Mouse (Mus musculus): ENCODE results near the gene Lyst. TPM values are rescaled to one million over a fixed set of nuclear protein-coding genes. Genes with fewer than 3 reads are reported as not detected.

Gene Lyst
- total and polyA plus RNA-seq, 3 experiments: 2.0 to 6.8 (median 6.7) TPM

GRCm38 (mm10) chr13:13575106-13575505, 15.1 kb upstream of the Lyst start:
- H3K9ac ChIP-seq (ENCODE audit: low read depth, low read length): no peak overlapping the region
- intact Hi-C loops (cut with DNase I): loop anchor here (5.0 kb wide), 1 partner anchor 58 kb away; no protein-coding TSS in a partner anchor
- H3K4me1 ChIP-seq (ENCODE audit: control insufficient read depth, insufficient read depth, low read length): peaks cover 11% of the 10 kb centered on the region
- WGBS: 88% methylated on average over 8 of the region's 8 CpGs
- H3K27me3 ChIP-seq (ENCODE audit: control insufficient read depth, insufficient read depth, low read length): no peaks in the 10 kb centered on the region
- H3K79me2 ChIP-seq (replicated peaks; ENCODE audit: control insufficient read depth, insufficient read depth, low read length): no peaks in the 10 kb centered on the region
- TF ChIP-seq POLR2A (IDR thresholded peaks at IDR 0.05; ENCODE audit: insufficient read depth, low read depth, low read length) (no peak), CTCF (IDR thresholded peaks at IDR 0.05) (no peak), EP300 (IDR thresholded peaks at IDR 0.05; ENCODE audit: insufficient read depth, low read depth, low read length) (no peak)
- DNase-seq: no peak
- no peaks in the 10 kb centered on the region for H3K36me3 ChIP-seq (ENCODE audit: control insufficient read depth, insufficient read depth, low read length)
- no peak overlapping the region for H3K4me3 ChIP-seq
- H3K27ac ChIP-seq: no peak overlapping the region

DNA sequence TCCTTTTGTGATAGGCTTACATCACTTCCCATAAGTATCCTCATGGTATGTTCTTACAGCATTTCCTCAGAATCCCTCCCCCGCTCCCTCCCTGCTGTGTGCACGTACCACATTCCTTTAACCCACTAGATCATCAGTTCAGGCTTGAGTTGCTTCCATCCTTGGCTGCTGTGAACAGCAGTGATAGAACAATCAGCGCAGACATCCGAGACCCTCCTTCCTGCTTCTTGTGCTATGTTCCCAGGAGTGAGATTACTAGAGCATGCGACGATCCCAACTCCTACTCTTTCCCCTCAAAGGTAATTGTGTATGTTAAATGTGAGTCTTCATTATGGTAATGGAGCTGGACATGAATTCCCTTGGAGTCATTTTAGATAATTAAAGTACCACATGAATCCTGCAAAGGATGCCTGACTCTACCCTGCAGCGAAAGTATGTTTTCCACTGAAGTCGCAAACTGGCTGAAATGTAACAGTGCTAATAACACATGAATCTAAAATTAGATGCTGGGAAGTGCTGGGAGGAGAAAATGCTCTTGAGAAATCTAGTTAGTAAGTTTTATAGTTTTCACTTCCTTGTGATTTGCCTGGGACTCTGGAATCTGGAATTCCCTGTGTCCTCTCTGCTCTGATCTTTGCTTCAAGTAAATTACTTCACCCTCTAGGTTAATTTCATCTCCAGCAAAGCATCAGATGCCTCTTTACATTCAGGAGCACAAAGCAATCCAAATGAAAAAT, 13.6 kb upstream of the Lyst start:
- intact Hi-C loops (cut with DNase I): loop anchor here (5.0 kb wide), 1 partner anchor 59 kb away; no protein-coding TSS in a partner anchor
- Histone ChIP-seq H3K9ac (ENCODE audit: low read depth, low read length) (no peak overlapping the region), H3K4me3 (no peak overlapping the region), H3K79me2 (replicated peaks; ENCODE audit: control insufficient read depth, insufficient read depth, low read length) (no peaks in the 10 kb centered on the region), H3K27me3 (ENCODE audit: control insufficient read depth, insufficient read depth, low read length) (no peaks in the 10 kb centered on the region), H3K27ac (peak overlapping the region; percentile 11; the same call in 1 of the 2 replicates), H3K36me3 (ENCODE audit: control insufficient read depth, insufficient read depth, low read length) (no peaks in the 10 kb centered on the region), H3K4me1 (ENCODE audit: control insufficient read depth, insufficient read depth, low read length) (peaks cover 11% of the 10 kb centered on the region)
- DNase-seq: no peak
- 22% methylated on average over 8 of the region's 8 CpGs for WGBS
- no peak for TF ChIP-seq EP300 (IDR thresholded peaks at IDR 0.05; ENCODE audit: insufficient read depth, low read depth, low read length)
- TF ChIP-seq CTCF (IDR thresholded peaks at IDR 0.05): no peak
- TF ChIP-seq POLR2A (IDR thresholded peaks at IDR 0.05; ENCODE audit: insufficient read depth, low read depth, low read length): no peak

- H3K27ac ChIP-seq: no peak overlapping the region
- WGBS: 67% methylated on average over 4 of the region's 4 CpGs
Observed at GRCm38 (mm10) chr13:13581988-13582387, 8.2 kb upstream of the Lyst start.

DNA sequence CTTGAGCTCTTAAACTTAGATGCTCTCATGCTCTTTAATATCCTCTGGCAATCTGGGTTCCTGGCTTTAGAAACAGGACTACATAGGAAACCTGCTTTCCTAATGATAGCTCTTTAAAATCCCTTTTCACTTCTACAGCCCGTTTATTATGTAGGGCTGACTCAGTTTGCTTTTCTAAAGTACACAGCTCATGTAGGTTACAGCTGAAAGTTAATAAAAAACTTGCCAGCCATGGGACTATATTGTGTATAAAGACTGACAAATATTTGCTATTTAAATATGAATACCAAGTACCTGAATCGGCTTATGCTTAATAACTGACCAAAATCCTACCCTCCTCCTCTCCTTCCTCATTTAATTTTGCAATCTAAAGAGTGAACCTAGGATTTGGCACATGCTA, 6.7 kb upstream of the Lyst start:
- Histone ChIP-seq H3K36me3 (ENCODE audit: control insufficient read depth, insufficient read depth, low read length) (no peaks in the 10 kb centered on the region), H3K27me3 (ENCODE audit: control insufficient read depth, insufficient read depth, low read length) (no peaks in the 10 kb centered on the region), H3K27ac (no peak overlapping the region), H3K4me3 (no peak overlapping the region), H3K9ac (ENCODE audit: low read depth, low read length) (no peak overlapping the region), H3K79me2 (replicated peaks; ENCODE audit: control insufficient read depth, insufficient read depth, low read length) (no peaks in the 10 kb centered on the region), H3K4me1 (ENCODE audit: control insufficient read depth, insufficient read depth, low read length) (no peaks in the 10 kb centered on the region)
- TF ChIP-seq CTCF (IDR thresholded peaks at IDR 0.05) (no peak), POLR2A (IDR thresholded peaks at IDR 0.05; ENCODE audit: insufficient read depth, low read depth, low read length) (no peak), EP300 (IDR thresholded peaks at IDR 0.05; ENCODE audit: insufficient read depth, low read depth, low read length) (no peak)
- no peak for DNase-seq
- intact Hi-C loops (cut with DNase I): no loop called here
- 62% methylated on average over 2 of the region's 2 CpGs for WGBS

More at GRCm38 (mm10) chr13:13581988-13582387, 8.2 kb upstream of the Lyst start:
- intact Hi-C loops (cut with DNase I): no loop called here
- TF ChIP-seq EP300 (IDR thresholded peaks at IDR 0.05; ENCODE audit: insufficient read depth, low read depth, low read length) (no peak), CTCF (IDR thresholded peaks at IDR 0.05) (no peak), POLR2A (IDR thresholded peaks at IDR 0.05; ENCODE audit: insufficient read depth, low read depth, low read length) (no peak)
- Histone ChIP-seq H3K79me2 (replicated peaks; ENCODE audit: control insufficient read depth, insufficient read depth, low read length) (no peaks in the 10 kb centered on the region), H3K36me3 (ENCODE audit: control insufficient read depth, insufficient read depth, low read length) (no peaks in the 10 kb centered on the region), H3K27me3 (ENCODE audit: control insufficient read depth, insufficient read depth, low read length) (no peaks in the 10 kb centered on the region), H3K9ac (ENCODE audit: low read depth, low read length) (no peak overlapping the region), H3K4me1 (ENCODE audit: control insufficient read depth, insufficient read depth, low read length) (peaks cover 1% of the 10 kb centered on the region; the same call in 1 of the 2 replicates), H3K4me3 (no peak overlapping the region)
- no peak for DNase-seq

GRCm38 (mm10) chr13:13587653-13588184, 2.5 kb upstream of the Lyst start:
- no peak for TF ChIP-seq POLR2A (IDR thresholded peaks at IDR 0.05; ENCODE audit: insufficient read depth, low read depth, low read length)
- no peak for TF ChIP-seq CTCF (IDR thresholded peaks at IDR 0.05)
- TF ChIP-seq EP300 (IDR thresholded peaks at IDR 0.05; ENCODE audit: insufficient read depth, low read depth, low read length): no peak
- Histone ChIP-seq H3K27me3 (ENCODE audit: control insufficient read depth, insufficient read depth, low read length) (no peaks in the 10 kb centered on the region), H3K27ac (no peak overlapping the region), H3K36me3 (ENCODE audit: control insufficient read depth, insufficient read depth, low read length) (no peaks in the 10 kb centered on the region), H3K4me1 (ENCODE audit: control insufficient read depth, insufficient read depth, low read length) (no peaks in the 10 kb centered on the region), H3K79me2 (replicated peaks; ENCODE audit: control insufficient read depth, insufficient read depth, low read length) (no peaks in the 10 kb centered on the region), H3K9ac (ENCODE audit: low read depth, low read length) (no peak overlapping the region), H3K4me3 (no peak overlapping the region)
- intact Hi-C loops (cut with DNase I): no loop called here
- no peak for DNase-seq
- WGBS: 63% methylated on average over 1 of the region's 1 CpGs

GRCm38 (mm10) chr13:13588518-13588917, 1.7 kb upstream of the Lyst start:
- 95% methylated on average over 1 of the region's 1 CpGs for WGBS
- H3K36me3 ChIP-seq (ENCODE audit: control insufficient read depth, insufficient read depth, low read length): no peaks in the 10 kb centered on the region
- H3K79me2 ChIP-seq (replicated peaks; ENCODE audit: control insufficient read depth, insufficient read depth, low read length): no peaks in the 10 kb centered on the region
- H3K4me1 ChIP-seq (ENCODE audit: control insufficient read depth, insufficient read depth, low read length): no peaks in the 10 kb centered on the region
- TF ChIP-seq POLR2A (IDR thresholded peaks at IDR 0.05; ENCODE audit: insufficient read depth, low read depth, low read length) (no peak), EP300 (IDR thresholded peaks at IDR 0.05; ENCODE audit: insufficient read depth, low read depth, low read length) (no peak), CTCF (IDR thresholded peaks at IDR 0.05) (no peak)
- no peak for DNase-seq
- no peak overlapping the region for H3K4me3 ChIP-seq
- H3K9ac ChIP-seq (ENCODE audit: low read depth, low read length): no peak overlapping the region
- H3K27me3 ChIP-seq (ENCODE audit: control insufficient read depth, insufficient read depth, low read length): no peaks in the 10 kb centered on the region
- H3K27ac ChIP-seq: no peak overlapping the region
- intact Hi-C loops (cut with DNase I): no loop called here

All from heart, adult 2 months (tissue).